Mouse (Mus musculus) hindbrain, embryonic 14.5 days (tissue): ENCODE data around the gene Mphosph9. TPM values are rescaled to one million over a fixed set of nuclear protein-coding genes. Genes with fewer than 3 reads are reported as not detected.

Experiments
- ATAC-seq: fragments of 200-750 bp; cut with Nextera tagmentation; 2 replicates; pipeline ENCODE4 v1.8.0; 2017; ENCODE audit warnings: moderate number of reproducible peaks, mild to moderate bottlenecking, moderate TSS enrichment, moderate library complexity; ENCODE audit not compliant: low FRiP score
- DNase-seq: peaks from one replicate; pipeline ENCODE4 v3.0.0-alpha.2; 2015; ENCODE audit warnings: low spot score
- H3K27ac ChIP-seq: fragments of 300-500 bp; sonication (generic); 2 replicates; pipeline ENCODE4 v1.5.1; 2014; ENCODE audit warnings: mild to moderate bottlenecking, moderate library complexity
- H3K27me3 ChIP-seq: fragments of 300-500 bp; sonication (generic); 2 replicates; pipeline ENCODE4 v1.6.1; 2014; ENCODE audit warnings: mild to moderate bottlenecking, low read length, mixed read lengths; ENCODE audit not compliant: control insufficient read depth, insufficient read depth
- H3K36me3 ChIP-seq: fragments of 300-500 bp; sonication (generic); replicated peaks from 2 replicates; pipeline ENCODE4 v1.6.1; 2014; ENCODE audit not compliant: control insufficient read depth, insufficient read depth
- H3K4me1 ChIP-seq: fragments of 300-500 bp; sonication (generic); replicated peaks from 2 replicates; pipeline ENCODE4 v1.6.1; 2014; ENCODE audit warnings: antibody characterized with exemption, low read length, mixed read lengths; ENCODE audit not compliant: control insufficient read depth, insufficient read depth
- H3K4me2 ChIP-seq: fragments of 300-500 bp; sonication (generic); replicated peaks from 2 replicates; pipeline ENCODE4 v1.6.1; 2014; ENCODE audit warnings: mild to moderate bottlenecking, moderate library complexity
- H3K4me3 ChIP-seq: fragments of 300-500 bp; sonication (generic); replicated peaks from 2 replicates; pipeline ENCODE4 v1.5.1; 2014; ENCODE audit warnings: mild to moderate bottlenecking, low read length
- H3K9ac ChIP-seq: fragments of 300-500 bp; sonication (generic); 2 replicates; pipeline ENCODE4 v1.6.1; 2014
- H3K9me3 ChIP-seq: fragments of 300-500 bp; sonication (generic); 2 replicates; pipeline ENCODE4 v1.6.1; 2016; ENCODE audit warnings: low read length; ENCODE audit not compliant: control insufficient read depth
- WGBS: fragments of 180-500 bp; shearing (Covaris S2); extraction: QIAGEN DNeasy Blood & Tissue Kit; methylation state at CpG from one replicate; pipeline ENCODE4 v1.1.7; 2014; 5-methylcytosine and 5-hydroxymethylcytosine counted together
- polyA plus RNA-seq: library from polyadenylated mRNA; unstranded; fragments of >200 nt; fragmentation: Nextera tagmentation; extraction: Ambion mirVana; gene quantifications from 2 replicates; pipeline ENCODE4 v1.2.1, GENCODE M21; 2014

The Mphosph9 gene
- polyA plus RNA-seq, 1 experiment from 2014 or later, result 12.6 TPM

GRCm38 (mm10) chr5:124208030-124208429, 119.7 kb downstream of the Mphosph9 start:
- Histone ChIP-seq H3K9me3 (no peaks in the 10 kb centered on the region), H3K4me1 (peaks cover 19% of the 10 kb centered on the region), H3K27ac (0 out of 2 replicates have a peak overlapping the region, but pooled peaks have one; percentile 3), H3K4me3 (no peak overlapping the region), H3K36me3 (no peaks in the 10 kb centered on the region), H3K4me2 (no peak overlapping the region), H3K27me3 (no peaks in the 10 kb centered on the region), H3K9ac (no peak overlapping the region)
- ATAC-seq (no peak), DNase-seq (no peak)
- 65% methylated on average over 8 of the region's 8 CpGs for WGBS

GRCm38 (mm10) chr5:124206481-124207038, 121.2 kb downstream of the Mphosph9 start:
- H3K36me3 ChIP-seq, result no peaks in the 10 kb centered on the region
- H3K9me3 ChIP-seq, result no peaks in the 10 kb centered on the region
- no peak overlapping the region for H3K4me2 ChIP-seq
- WGBS, result 39% methylated on average over 13 of the region's 13 CpGs
- no peak for DNase-seq
- no peak overlapping the region for H3K9ac ChIP-seq
- no peak overlapping the region for H3K4me3 ChIP-seq
- H3K27me3 ChIP-seq, result no peaks in the 10 kb centered on the region
- ATAC-seq, result no peak
- H3K4me1 ChIP-seq, result peaks cover 19% of the 10 kb centered on the region
- H3K27ac ChIP-seq, result no peak overlapping the region

GRCm38 (mm10) chr5:124205809-124206380, 121.9 kb downstream of the Mphosph9 start:
- Histone ChIP-seq H3K27ac (no peak overlapping the region), H3K4me1 (peaks cover 19% of the 10 kb centered on the region), H3K27me3 (no peaks in the 10 kb centered on the region), H3K9me3 (no peaks in the 10 kb centered on the region), H3K4me3 (no peak overlapping the region), H3K9ac (0 out of 2 replicates have a peak overlapping the region, but pooled peaks have one; percentile 7), H3K4me2 (no peak overlapping the region), H3K36me3 (no peaks in the 10 kb centered on the region)
- no peak for DNase-seq
- ATAC-seq, result no peak
- WGBS, result 66% methylated on average over 5 of the region's 5 CpGs

- no peak overlapping the region for H3K9ac ChIP-seq
- no peaks in the 10 kb centered on the region for H3K9me3 ChIP-seq
- no peaks in the 10 kb centered on the region for H3K36me3 ChIP-seq
- no peaks in the 10 kb centered on the region for H3K27me3 ChIP-seq
- ATAC-seq (no peak), DNase-seq (no peak)
- H3K4me1 ChIP-seq, result peaks cover 19% of the 10 kb centered on the region
- 72% methylated on average over 9 of the region's 9 CpGs for WGBS
- no peak overlapping the region for H3K27ac ChIP-seq
- H3K4me3 ChIP-seq, result no peak overlapping the region
- H3K4me2 ChIP-seq, result no peak overlapping the region
These were observed 122.6 kb downstream of the Mphosph9 start for GRCm38 (mm10) chr5:124205211-124205610.

GRCm38 (mm10) chr5:124204127-124204794, 123.5 kb downstream of the Mphosph9 start:
- no peak overlapping the region for H3K4me2 ChIP-seq
- 94% methylated on average over 9 of the region's 9 CpGs for whole genome bisulfite sequencing
- H3K4me3 ChIP-seq, result no peak overlapping the region
- H3K36me3 ChIP-seq, result no peaks in the 10 kb centered on the region
- H3K9me3 ChIP-seq, result no peaks in the 10 kb centered on the region
- ATAC-seq, result no peak
- no peak for DNase-seq
- H3K4me1 ChIP-seq, result peaks cover 14% of the 10 kb centered on the region
- no peaks in the 10 kb centered on the region for H3K27me3 ChIP-seq
- H3K27ac ChIP-seq, result no peak overlapping the region
- H3K9ac ChIP-seq, result no peak overlapping the region

GRCm38 (mm10) chr5:124203251-124203650, 124.5 kb downstream of the Mphosph9 start:
- ATAC-seq, result no peak
- Histone ChIP-seq H3K36me3 (no peaks in the 10 kb centered on the region), H3K9me3 (no peaks in the 10 kb centered on the region), H3K27me3 (no peaks in the 10 kb centered on the region), H3K4me2 (no peak overlapping the region), H3K27ac (no peak overlapping the region), H3K4me1 (peaks cover 14% of the 10 kb centered on the region), H3K4me3 (no peak overlapping the region), H3K9ac (no peak overlapping the region)
- WGBS, result 89% methylated on average over 4 of the region's 4 CpGs
- no peak for DNase-seq

- Histone ChIP-seq H3K4me3 (no peak overlapping the region), H3K36me3 (no peaks in the 10 kb centered on the region), H3K4me2 (no peak overlapping the region), H3K27ac (no peak overlapping the region), H3K4me1 (peaks cover 13% of the 10 kb centered on the region), H3K9ac (no peak overlapping the region), H3K27me3 (no peaks in the 10 kb centered on the region), H3K9me3 (no peaks in the 10 kb centered on the region)
- WGBS, result 79% methylated on average over 4 of the region's 4 CpGs
- no peak for ATAC-seq
- no peak for DNase-seq
These were observed 125.7 kb downstream of the Mphosph9 start for GRCm38 (mm10) chr5:124202071-124202470.

- H3K27me3 ChIP-seq, result no peaks in the 10 kb centered on the region
- no peak overlapping the region for H3K4me3 ChIP-seq
- DNase-seq, result no peak
- H3K9ac ChIP-seq, result no peak overlapping the region
- no peak for ATAC-seq
- H3K36me3 ChIP-seq, result no peaks in the 10 kb centered on the region
- peaks cover 8% of the 10 kb centered on the region for H3K4me1 ChIP-seq
- no peaks in the 10 kb centered on the region for H3K9me3 ChIP-seq
- WGBS, result 86% methylated on average over 2 of the region's 2 CpGs
- H3K27ac ChIP-seq, result no peak overlapping the region
- no peak overlapping the region for H3K4me2 ChIP-seq
These were observed 126.2 kb downstream of the Mphosph9 start for GRCm38 (mm10) chr5:124201564-124201963.
